Mouse (Mus musculus): Measurements from ENCODE around the gene Sorbs1.

DNA sequence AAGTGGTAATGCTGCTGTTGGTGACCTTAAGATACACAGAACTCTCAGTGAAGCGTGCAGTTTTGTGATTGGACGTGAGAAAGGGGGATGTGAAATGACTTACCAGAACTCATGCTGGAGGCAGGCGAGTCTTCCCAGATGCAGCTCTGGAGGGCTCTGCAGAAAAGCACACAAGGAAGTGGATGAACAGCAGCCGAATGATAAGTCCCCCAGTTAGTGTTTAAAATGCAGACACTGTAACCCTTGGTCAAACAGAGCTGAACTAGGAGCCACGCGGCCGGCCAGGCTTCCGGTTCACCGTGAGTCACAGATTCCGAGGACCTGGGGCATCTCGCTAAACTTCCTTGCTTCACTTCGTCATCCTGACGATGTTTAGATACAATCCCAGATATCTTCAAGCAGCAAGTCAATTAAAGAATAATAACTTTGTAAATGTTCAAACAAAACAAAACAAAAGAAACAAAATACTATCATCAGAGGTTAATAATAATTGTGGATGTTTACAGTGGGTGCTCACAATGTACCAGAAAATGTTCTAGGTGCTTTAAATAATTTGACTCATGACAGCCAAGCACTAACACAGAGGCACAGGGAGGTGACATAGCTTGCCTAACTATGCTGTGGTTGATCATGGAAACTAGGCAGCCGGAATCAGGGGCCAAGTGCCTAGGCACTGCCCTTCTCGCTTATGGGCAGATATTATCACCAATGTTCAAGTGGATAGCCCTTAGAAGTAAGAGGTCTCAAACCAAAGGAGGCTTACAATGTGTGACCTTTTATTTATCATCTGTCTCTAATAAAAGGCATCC lies 111.2 kb downstream of the Sorbs1 start:
- TF ChIP-seq POLR2A (IDR thresholded peaks at IDR 0.05; ENCODE audit: low read depth, low read length) (no peak), CTCF (IDR thresholded peaks at IDR 0.05; ENCODE audit: borderline replicate concordance, insufficient read depth, low read length) (no peak)

All from embryonic fibroblast, embryonic 13.5 days (primary cell).